Mouse (Mus musculus) kidney, embryonic 14.5 days (tissue): ENCODE results near the gene Prss41. TPM values are rescaled to one million over a fixed set of nuclear protein-coding genes. Genes with fewer than 3 reads are reported as not detected.

ENCODE experiments used
- ATAC-seq: fragments of 200-750 bp; cut with Nextera tagmentation; 2 replicates; pipeline ENCODE4 v1.8.0; 2017; ENCODE audit warnings: moderate number of reproducible peaks, mild to moderate bottlenecking, moderate TSS enrichment, moderate library complexity; ENCODE audit not compliant: low FRiP score, low TSS enrichment
- H3K27ac ChIP-seq: fragments of 300-500 bp; sonication (generic); 2 replicates; pipeline ENCODE4 v1.5.1; 2014; ENCODE audit warnings: low read depth, mild to moderate bottlenecking, low read length, moderate library complexity, mixed read lengths
- H3K27me3 ChIP-seq: fragments of 300-500 bp; sonication (generic); 2 replicates; pipeline ENCODE4 v1.6.1; 2014; ENCODE audit warnings: mild to moderate bottlenecking, low read length; ENCODE audit not compliant: control insufficient read depth, insufficient read depth
- H3K36me3 ChIP-seq: fragments of 300-500 bp; sonication (generic); 2 replicates; pipeline ENCODE4 v1.6.1; 2014; ENCODE audit warnings: low read length, mixed read lengths; ENCODE audit not compliant: control insufficient read depth, insufficient read depth
- H3K4me1 ChIP-seq: fragments of 300-500 bp; sonication (generic); 2 replicates; pipeline ENCODE4 v1.6.1; 2014; ENCODE audit warnings: low read length, mixed read lengths; ENCODE audit not compliant: control insufficient read depth, insufficient read depth
- H3K4me2 ChIP-seq: fragments of 300-500 bp; sonication (generic); replicated peaks from 2 replicates; pipeline ENCODE4 v1.6.1; 2014; ENCODE audit warnings: low read depth, mild to moderate bottlenecking, low read length
- H3K4me3 ChIP-seq: fragments of 300-500 bp; sonication (generic); 2 replicates; pipeline ENCODE4 v1.5.1; 2014; ENCODE audit warnings: mild to moderate bottlenecking, low read length
- H3K9ac ChIP-seq: fragments of 300-500 bp; sonication (generic); 2 replicates; pipeline ENCODE4 v1.6.1; 2014; ENCODE audit warnings: low read depth, mild to moderate bottlenecking, low read length, moderate library complexity
- H3K9me3 ChIP-seq: fragments of 300-500 bp; sonication (generic); 2 replicates; pipeline ENCODE4 v1.6.1; 2016; ENCODE audit warnings: low read length; ENCODE audit not compliant: control insufficient read depth
- WGBS: fragments of 180-500 bp; shearing (Covaris S2); extraction: QIAGEN DNeasy Blood & Tissue Kit; methylation state at CpG from one replicate; pipeline ENCODE4 v1.1.7; 2014; 5-methylcytosine and 5-hydroxymethylcytosine counted together
- polyA plus RNA-seq: library from polyadenylated mRNA; unstranded; fragments of >200 nt; fragmentation: Nextera tagmentation; extraction: Ambion mirVana; gene quantifications from 2 replicates; pipeline ENCODE4 v1.2.1, GENCODE M21; 2014

Prss41 gene
- polyA plus RNA-seq, 1 experiment from 2014 or later: 3.9 TPM

DNA sequence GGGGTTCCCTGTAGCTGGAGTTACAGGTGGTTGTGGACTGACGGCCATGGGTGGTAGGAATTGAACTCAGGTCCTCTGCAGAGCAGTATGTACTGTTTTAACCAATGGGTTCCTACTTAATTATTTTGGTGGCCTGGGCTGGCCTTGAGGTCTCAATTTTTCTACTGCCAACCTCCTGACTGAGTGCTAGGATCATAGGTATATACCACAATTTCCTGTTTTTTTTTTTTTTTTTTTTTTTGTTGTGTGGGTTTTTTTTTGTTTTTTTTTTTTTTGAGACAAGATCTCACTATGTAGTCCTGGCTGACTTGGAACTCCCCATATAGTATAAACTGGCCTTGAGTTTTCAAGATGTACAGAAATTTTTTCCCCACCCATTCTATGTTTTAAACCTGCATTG is 12.8 kb downstream of the Prss41 start:
- Histone ChIP-seq H3K4me2 (no peak overlapping the region), H3K36me3 (peaks cover 12% of the 10 kb centered on the region; the same call in 1 of the 2 replicates), H3K4me1 (peaks cover 15% of the 10 kb centered on the region; the same call in 1 of the 2 replicates), H3K4me3 (no peak overlapping the region), H3K9me3 (no peaks in the 10 kb centered on the region), H3K9ac (no peak overlapping the region), H3K27me3 (no peaks in the 10 kb centered on the region), H3K27ac (no peak overlapping the region)
- ATAC-seq: no peak
- WGBS: 88% methylated on average over 1 of the region's 1 CpGs

GRCm38 (mm10) chr17:23829064-23829619 is 14.8 kb downstream of the Prss41 start, which contains the start of gene Elob:
Elob (minus strand) TSS chr17:23829136.
- Histone ChIP-seq H3K4me3 (peak within 1 kb of the TSS; percentile 85), H3K36me3 (peaks cover 33% of the 10 kb centered on the region), H3K4me2 (peak within 1 kb of the TSS; percentile 88), H3K4me1 (peaks cover 15% of the 10 kb centered on the region; the same call in 1 of the 2 replicates), H3K9me3 (no peaks in the 10 kb centered on the region), H3K9ac (peak within 1 kb of the TSS; percentile 85), H3K27me3 (no peaks in the 10 kb centered on the region), H3K27ac (peak within 1 kb of the TSS; percentile 92)
- ATAC-seq: peak; percentile 94
- WGBS: under 1% methylated on average over 28 of the region's 42 CpGs

- H3K27ac ChIP-seq: peak overlapping the region; percentile 80; the same call in 1 of the 2 replicates
- H3K4me1 ChIP-seq: peaks cover 15% of the 10 kb centered on the region; the same call in 1 of the 2 replicates
- peaks cover 40% of the 10 kb centered on the region for H3K36me3 ChIP-seq
- peak overlapping the region; percentile 88 for H3K4me2 ChIP-seq
- peak overlapping the region; percentile 85 for H3K4me3 ChIP-seq
- no peaks in the 10 kb centered on the region for H3K27me3 ChIP-seq
- H3K9me3 ChIP-seq: no peaks in the 10 kb centered on the region
- ATAC-seq: peak; percentile 78
- peak overlapping the region; percentile 85 for H3K9ac ChIP-seq
- 1% methylated on average over 45 of the region's 47 CpGs for WGBS
Measured at GRCm38 (mm10) chr17:23828271-23829001, 15.5 kb downstream of the Prss41 start.

- Histone ChIP-seq H3K4me1 (peaks cover 15% of the 10 kb centered on the region; the same call in 1 of the 2 replicates), H3K4me2 (no peak overlapping the region), H3K27ac (no peak overlapping the region), H3K9me3 (no peaks in the 10 kb centered on the region), H3K9ac (no peak overlapping the region), H3K4me3 (no peak overlapping the region), H3K36me3 (peaks cover 68% of the 10 kb centered on the region), H3K27me3 (no peaks in the 10 kb centered on the region)
- 85% methylated on average over 4 of the region's 4 CpGs for WGBS
- no peak for ATAC-seq
Measured at GRCm38 (mm10) chr17:23825591-23825990, 18.4 kb downstream of the Prss41 start.

GRCm38 (mm10) chr17:23823614-23824013 is 20.4 kb downstream of the Prss41 start:
- peaks cover 87% of the 10 kb centered on the region for H3K36me3 ChIP-seq
- H3K27me3 ChIP-seq: no peaks in the 10 kb centered on the region
- 0 out of 2 replicates have a peak, but pooled peaks have one; percentile 21 for ATAC-seq
- no peak overlapping the region for H3K4me2 ChIP-seq
- no peak overlapping the region for H3K27ac ChIP-seq
- WGBS: 87% methylated on average over 12 of the region's 12 CpGs
- peaks cover 12% of the 10 kb centered on the region for H3K9me3 ChIP-seq
- H3K4me3 ChIP-seq: no peak overlapping the region
- peaks cover 15% of the 10 kb centered on the region; the same call in 1 of the 2 replicates for H3K4me1 ChIP-seq
- H3K9ac ChIP-seq: no peak overlapping the region

GRCm38 (mm10) chr17:23823018-23823417 is 21.0 kb downstream of the Prss41 start:
- Histone ChIP-seq H3K36me3 (peaks cover 93% of the 10 kb centered on the region), H3K9me3 (peaks cover 18% of the 10 kb centered on the region), H3K27ac (no peak overlapping the region), H3K4me3 (no peak overlapping the region), H3K4me1 (peaks cover 13% of the 10 kb centered on the region; the same call in 1 of the 2 replicates), H3K9ac (no peak overlapping the region), H3K4me2 (no peak overlapping the region), H3K27me3 (no peaks in the 10 kb centered on the region)
- WGBS: 84% methylated on average over 16 of the region's 16 CpGs
- 0 out of 2 replicates have a peak, but pooled peaks have one; percentile 17 for ATAC-seq

GRCm38 (mm10) chr17:23822094-23822493 is 21.9 kb downstream of the Prss41 start:
- no peak for ATAC-seq
- H3K4me3 ChIP-seq: no peak overlapping the region
- no peak overlapping the region for H3K27ac ChIP-seq
- H3K27me3 ChIP-seq: no peaks in the 10 kb centered on the region
- H3K4me2 ChIP-seq: no peak overlapping the region
- WGBS: 74% methylated on average over 6 of the region's 6 CpGs
- peaks cover 100% of the 10 kb centered on the region for H3K36me3 ChIP-seq
- peaks cover 22% of the 10 kb centered on the region for H3K9me3 ChIP-seq
- peaks cover 4% of the 10 kb centered on the region; the same call in 1 of the 2 replicates for H3K4me1 ChIP-seq
- H3K9ac ChIP-seq: no peak overlapping the region

DNA sequence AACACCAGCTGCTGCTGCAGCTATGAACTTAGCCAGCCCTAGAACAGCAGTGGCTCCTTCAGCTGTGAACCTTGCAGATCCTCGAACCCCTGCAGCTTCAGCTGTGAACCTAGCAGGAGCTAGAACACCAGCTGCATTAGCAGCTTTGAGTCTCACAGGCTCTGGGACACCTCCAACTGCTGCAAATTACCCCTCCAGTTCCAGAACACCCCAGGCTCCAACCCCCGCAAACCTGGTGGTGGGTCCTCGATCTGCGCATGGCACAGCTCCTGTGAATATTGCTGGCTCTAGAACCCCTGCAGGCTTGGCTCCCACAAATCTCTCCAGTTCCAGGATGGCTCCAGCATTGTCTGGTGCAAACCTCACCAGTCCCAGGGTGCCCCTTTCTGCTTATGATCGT is 23.2 kb downstream of the Prss41 start:
- Histone ChIP-seq H3K4me3 (no peak overlapping the region), H3K9me3 (peaks cover 24% of the 10 kb centered on the region), H3K9ac (no peak overlapping the region), H3K4me1 (no peaks in the 10 kb centered on the region), H3K36me3 (peaks cover 100% of the 10 kb centered on the region), H3K27me3 (no peaks in the 10 kb centered on the region), H3K4me2 (no peak overlapping the region), H3K27ac (no peak overlapping the region)
- WGBS: 98% methylated on average over 5 of the region's 5 CpGs
- ATAC-seq: no peak

DNA sequence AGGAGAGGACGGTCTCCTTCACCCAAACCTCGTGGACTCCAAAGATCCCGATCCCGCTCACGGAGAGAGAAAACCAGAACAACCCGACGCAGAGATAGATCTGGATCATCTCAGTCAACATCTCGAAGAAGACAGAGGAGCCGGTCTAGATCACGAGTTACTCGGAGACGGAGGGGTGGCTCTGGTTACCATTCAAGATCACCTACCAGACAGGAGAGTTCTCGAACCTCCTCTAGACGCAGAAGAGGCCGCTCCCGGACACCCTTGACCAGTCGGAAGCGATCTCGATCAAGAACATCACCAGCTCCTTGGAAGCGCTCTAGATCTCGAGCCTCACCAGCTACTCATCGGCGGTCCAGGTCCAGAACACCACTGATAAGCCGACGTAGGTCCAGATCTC is 24.7 kb downstream of the Prss41 start:
- H3K27ac ChIP-seq: no peak overlapping the region
- H3K4me1 ChIP-seq: no peaks in the 10 kb centered on the region
- 98% methylated on average over 25 of the region's 25 CpGs for WGBS
- H3K4me3 ChIP-seq: no peak overlapping the region
- ATAC-seq: no peak
- peaks cover 28% of the 10 kb centered on the region for H3K9me3 ChIP-seq
- no peaks in the 10 kb centered on the region for H3K27me3 ChIP-seq
- no peak overlapping the region for H3K4me2 ChIP-seq
- no peak overlapping the region for H3K9ac ChIP-seq
- H3K36me3 ChIP-seq: peaks cover 100% of the 10 kb centered on the region
